Mouse (Mus musculus): ENCODE data around the gene Hid1.

DNA sequence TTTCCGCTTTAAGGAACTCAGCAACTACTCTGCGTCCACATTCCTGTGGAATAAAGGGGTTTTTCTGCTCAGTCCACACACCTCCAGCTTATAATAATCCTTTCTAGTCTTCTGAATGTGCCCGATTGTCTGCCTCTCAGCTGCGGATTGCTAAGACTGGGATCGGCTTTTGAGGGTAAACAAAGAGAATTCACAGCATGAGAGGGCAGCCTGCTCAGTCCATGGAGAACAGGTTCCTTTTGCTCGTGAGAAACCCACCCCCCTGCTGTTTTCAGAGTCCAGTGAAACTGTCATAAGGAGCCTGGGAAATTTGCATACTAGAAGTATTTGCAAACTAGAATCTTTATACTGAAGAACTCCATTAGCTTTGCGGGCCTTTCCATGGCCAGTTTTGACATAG, 42.0 kb upstream of the Hid1 start:
- no peak for TF ChIP-seq CTCF (IDR thresholded peaks at IDR 0.05; ENCODE audit: low read depth, low read length)
- TF ChIP-seq POLR2A (IDR thresholded peaks at IDR 0.05; ENCODE audit: borderline replicate concordance, low read depth, low read length): no peak
